Mouse (Mus musculus) cerebellum, adult 2 months (tissue): ENCODE data around the gene Pip5kl1.

ENCODE experiments used
- CTCF ChIP-seq: fragments of 200-500 bp; IDR thresholded peaks from 2 replicates; pipeline ENCODE4 v1.5.1; 2011; ENCODE audit warnings: low read depth, mild to moderate bottlenecking, control low read depth, low read length, moderate library complexity, borderline replicate concordance; ENCODE audit not compliant: insufficient read depth
- POLR2A ChIP-seq: fragments of 200-500 bp; IDR thresholded peaks from 2 replicates; pipeline ENCODE4 v1.6.1; 2011; ENCODE audit warnings: low read length, control low read depth, borderline replicate concordance; ENCODE audit not compliant: insufficient read depth

GRCm38 (mm10) chr2:32549171-32549570 lies 25.4 kb upstream of the Pip5kl1 start:
- no peak for TF ChIP-seq CTCF
- no peak for TF ChIP-seq POLR2A
